Mouse (Mus musculus): ENCODE results near the gene Slit3.

Slit3 gene

DNA sequence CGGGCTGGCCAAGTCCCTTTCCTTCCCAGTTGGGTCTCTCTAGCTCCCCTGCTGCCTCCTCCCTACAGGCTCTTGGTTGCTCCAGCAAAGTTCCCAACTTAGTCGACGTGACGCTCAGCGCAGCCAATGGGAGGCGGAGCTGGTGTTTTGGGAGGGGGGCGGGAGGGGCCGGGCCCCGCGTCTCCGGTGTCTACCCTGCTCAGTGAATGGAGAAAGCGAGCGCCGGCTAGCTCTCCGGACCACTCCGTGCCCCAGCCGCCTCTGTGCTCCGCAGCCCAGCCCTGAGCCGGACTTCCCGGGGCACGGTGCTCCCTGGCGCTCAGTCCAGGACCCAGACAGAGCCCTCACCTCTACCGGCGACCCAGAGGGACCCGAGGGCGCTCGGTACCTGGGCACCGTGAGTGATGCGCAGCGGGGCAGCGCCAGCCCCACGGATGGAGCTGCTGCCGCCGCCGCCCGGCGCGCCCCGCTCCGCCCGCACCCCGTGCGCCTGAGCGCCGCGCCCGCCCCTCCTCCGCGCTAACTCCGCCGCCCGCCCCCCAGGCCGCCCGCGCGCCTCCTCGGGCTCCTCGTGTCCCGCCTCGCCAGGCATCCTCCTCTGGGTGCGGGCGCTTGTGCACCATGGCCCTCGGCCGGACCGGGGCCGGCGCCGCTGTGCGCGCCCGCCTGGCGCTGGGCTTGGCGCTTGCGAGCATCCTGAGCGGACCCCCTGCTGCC lies at the start of gene Slit3:
TSS of gene Slit3 (plus strand) at position 331 of the 717 bp plus-strand sequence.
- no peak for DNase-seq (ENCODE audit: low read depth)

DNA sequence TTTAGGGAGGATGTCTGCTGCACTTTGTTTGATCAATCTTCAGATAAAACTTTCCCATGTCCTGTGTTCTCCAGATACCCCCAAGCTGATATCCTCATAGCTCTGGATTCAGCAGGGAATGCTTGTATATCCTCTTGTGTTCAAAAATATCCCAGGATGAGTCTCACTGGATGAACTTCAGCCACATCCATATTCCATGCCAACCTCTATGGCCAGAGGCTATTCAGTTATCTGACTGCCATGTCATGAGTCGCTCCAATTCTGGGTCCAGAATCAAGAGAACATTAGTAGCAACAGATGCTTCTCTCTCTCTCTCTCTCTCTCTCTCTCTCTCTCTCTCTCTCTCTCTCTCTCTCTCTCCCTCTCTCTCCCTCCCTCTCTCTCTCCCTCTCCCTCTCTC lies 49.6 kb upstream of the Slit3 start:
- no peak for DNase-seq (ENCODE audit: low read depth)

- no peak for DNase-seq (ENCODE audit: low read depth)
Observed at GRCm38 (mm10) chr11:35075411-35075810, 45.6 kb upstream of the Slit3 start.

GRCm38 (mm10) chr11:35080451-35081125 lies 40.4 kb upstream of the Slit3 start:
- DNase-seq (ENCODE audit: low read depth) = no peak

- DNase-seq (ENCODE audit: low read depth) = no peak
Observed at GRCm38 (mm10) chr11:35082297-35082696, 38.7 kb upstream of the Slit3 start.

GRCm38 (mm10) chr11:35083049-35083448 lies 38.0 kb upstream of the Slit3 start:
- DNase-seq (ENCODE audit: low read depth) = no peak

DNA sequence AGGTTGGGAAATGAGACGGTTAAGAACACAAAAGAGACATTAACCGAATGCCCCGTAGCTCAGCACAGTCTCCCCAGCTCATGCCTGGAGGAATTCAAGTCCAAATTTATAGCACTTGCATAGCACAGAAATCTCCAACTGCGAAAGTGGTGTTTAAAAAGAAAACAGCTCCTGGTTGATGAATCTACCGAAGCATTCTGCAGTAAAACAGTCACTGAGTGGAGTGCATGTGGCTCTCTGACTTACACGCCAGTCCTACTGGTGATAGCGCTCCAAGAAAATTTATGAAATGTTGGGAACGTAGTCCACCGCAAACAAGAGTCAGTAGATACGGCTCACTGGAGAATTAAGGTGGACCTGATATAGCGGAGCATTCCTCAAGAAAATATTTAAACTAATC lies 35.7 kb upstream of the Slit3 start:
- no peak for DNase-seq (ENCODE audit: low read depth)

DNA sequence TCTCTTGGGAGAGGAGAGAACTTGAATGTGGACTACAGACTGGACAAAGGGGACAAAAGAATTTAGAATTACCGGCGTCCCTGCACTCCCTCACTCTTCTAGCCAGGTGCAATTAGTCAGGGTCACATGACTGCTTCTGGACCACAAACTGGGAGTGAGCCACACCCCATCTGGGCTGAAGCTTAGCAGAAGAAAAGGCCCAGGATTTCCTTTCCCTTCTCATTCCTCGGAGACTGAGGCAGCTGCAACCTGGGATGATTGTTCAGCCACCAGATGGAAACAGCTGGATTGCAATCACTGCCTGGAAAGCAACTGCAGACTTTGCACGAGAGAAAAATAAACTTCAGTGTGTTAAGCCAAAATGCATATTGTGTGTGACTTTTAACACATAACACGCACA lies 35.0 kb upstream of the Slit3 start:
- no peak for DNase-seq (ENCODE audit: low read depth)

- no peak for DNase-seq (ENCODE audit: low read depth)
Observed at GRCm38 (mm10) chr11:35087454-35087853, 33.6 kb upstream of the Slit3 start.

- DNase-seq (ENCODE audit: low read depth) = no peak
Observed at GRCm38 (mm10) chr11:35088136-35088535, 32.9 kb upstream of the Slit3 start.

DNA sequence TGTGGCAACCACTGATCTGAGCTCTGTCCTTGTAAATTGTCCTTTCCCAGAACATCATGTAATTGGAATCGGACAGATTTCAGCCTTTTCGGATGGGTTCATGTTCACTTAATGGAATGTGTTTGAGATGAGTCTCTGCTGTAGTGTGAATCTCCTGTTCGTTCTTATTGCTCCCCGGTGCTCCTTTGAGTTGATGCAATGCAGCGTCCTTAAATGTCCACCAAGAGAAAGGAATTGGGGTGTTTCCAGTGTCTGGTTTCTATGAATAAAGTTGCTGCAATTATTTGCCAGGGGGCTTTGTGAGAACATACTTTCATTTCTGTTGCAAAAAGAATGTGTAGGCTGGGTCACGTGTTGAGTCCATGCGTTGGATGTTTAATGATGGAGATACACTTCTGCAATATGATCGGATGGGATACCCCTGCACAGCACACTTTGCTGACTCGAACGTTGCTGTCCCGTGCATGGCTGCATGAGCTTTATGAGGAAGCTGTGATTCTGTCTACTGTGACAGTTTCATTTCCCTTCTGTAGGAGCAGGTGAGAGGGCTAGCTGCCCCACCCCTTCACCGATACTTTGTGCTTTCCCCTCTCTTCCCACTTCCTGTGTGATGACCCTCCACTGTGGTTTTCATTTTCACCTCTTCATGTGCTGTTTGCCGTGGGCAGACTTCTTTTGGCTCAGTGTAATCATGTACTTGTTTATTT lies 30.2 kb upstream of the Slit3 start:
- no peak for DNase-seq (ENCODE audit: low read depth)

DNA sequence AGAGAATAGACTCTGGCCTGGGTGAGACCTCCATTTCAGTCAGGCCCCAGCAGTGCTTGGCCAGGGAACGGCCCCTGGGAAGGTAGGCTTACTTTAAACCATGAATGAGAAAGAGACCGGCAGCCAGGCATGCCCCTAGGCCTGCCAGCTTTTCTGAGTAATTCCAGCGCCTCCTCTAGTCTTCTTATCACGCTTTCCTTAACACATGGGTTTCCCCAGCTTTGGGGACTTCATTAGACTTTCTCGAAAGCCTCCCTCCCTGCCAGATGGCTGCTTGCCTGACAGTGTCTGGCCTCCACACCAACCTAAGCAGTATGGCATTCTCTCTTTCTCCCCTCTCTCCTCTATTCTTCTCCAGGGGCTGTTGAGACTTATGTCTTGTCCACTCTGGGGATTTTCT lies 24.5 kb upstream of the Slit3 start:
- DNase-seq (ENCODE audit: low read depth) = no peak

- DNase-seq (ENCODE audit: low read depth) = no peak
Observed at GRCm38 (mm10) chr11:35109781-35110180, 11.2 kb upstream of the Slit3 start.

- no peak for DNase-seq (ENCODE audit: low read depth)
Observed at GRCm38 (mm10) chr11:35110784-35111183, 10.2 kb upstream of the Slit3 start.

DNA sequence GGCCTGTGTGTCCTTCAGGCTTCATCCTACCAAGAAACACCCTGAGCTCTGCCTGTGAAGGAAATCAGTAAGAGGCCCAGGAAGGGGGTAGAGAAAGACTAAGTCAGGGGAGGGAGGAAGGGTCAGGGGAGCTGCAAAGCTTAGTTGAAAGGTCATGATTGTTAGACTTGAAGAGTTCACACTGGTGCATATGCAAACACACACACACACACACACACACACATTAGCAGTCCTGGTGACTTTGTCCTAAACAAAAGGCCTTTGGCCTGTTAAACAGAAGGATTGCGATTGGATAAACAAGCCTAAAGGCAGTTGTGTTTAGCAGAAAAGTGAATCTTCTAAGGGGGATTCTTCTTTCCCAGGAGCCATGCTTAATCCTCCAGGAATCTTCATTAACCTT lies 7.7 kb upstream of the Slit3 start:
- no peak for DNase-seq (ENCODE audit: low read depth)

DNA sequence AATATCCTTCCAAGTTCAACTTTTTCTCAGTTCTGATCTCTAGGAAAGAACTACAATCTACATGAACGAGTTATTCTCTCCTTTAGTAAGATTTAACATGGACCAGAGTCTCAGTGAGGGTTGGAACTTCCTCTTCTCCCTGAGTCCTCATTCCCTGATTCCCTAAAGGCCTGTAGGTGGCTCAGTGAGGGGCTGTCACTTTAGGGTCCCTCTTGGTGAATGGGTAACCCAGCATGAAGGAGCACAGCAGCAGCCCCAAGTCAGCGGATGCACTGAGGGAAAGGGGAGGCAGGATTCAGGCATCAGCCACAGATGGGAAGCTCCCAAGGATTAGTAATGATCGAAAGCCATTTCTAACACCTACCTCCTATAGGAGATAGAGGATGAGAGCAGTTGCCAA lies 4.6 kb upstream of the Slit3 start:
- no peak for DNase-seq (ENCODE audit: low read depth)

- DNase-seq (ENCODE audit: low read depth) = no peak
Observed at GRCm38 (mm10) chr11:35117871-35118270, 3.2 kb upstream of the Slit3 start.

- DNase-seq (ENCODE audit: low read depth) = no peak
Observed at GRCm38 (mm10) chr11:35118731-35119130, 2.3 kb upstream of the Slit3 start.

DNA sequence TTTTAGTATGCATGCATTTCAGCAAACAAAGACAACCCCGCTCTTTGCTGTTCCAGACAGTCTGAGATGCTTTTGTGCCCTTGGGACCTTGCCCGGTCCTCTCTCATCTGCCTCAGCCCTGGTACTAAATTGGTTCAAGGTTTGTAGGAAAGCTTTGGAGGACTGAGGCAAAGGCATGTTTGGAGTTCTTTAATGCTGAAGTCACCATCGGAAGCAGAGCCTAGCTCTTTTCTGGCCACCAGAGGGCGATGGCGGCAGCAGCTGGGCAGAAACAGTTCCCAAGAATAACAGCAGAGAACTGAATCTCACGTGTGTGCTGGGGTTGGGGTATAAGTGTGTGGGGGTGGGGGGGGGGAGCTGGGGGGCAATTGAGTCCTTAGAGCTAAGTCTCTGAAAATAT lies 1.7 kb upstream of the Slit3 start:
- peak; percentile 2 for DNase-seq (ENCODE audit: low read depth)

- no peak for DNase-seq (ENCODE audit: low read depth)
Observed at GRCm38 (mm10) chr11:35120076-35120475, 948 bp upstream of the Slit3 start.

DNA sequence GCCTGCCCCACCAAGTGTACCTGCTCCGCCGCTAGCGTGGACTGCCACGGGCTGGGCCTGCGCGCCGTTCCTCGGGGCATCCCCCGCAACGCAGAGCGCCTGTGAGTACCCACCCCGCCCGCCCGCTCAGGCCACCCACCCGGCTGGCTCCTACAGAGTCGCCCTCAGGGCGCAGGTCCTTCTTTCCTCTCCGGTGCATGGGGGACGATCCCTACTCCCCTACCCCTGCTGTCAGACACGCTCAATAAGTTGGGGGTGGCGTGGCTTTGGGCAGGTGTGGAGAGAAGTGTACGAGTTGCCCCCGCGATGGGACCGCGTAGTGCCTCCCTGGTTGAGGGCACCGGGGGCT lies 561 bp downstream of the Slit3 start:
- DNase-seq (ENCODE audit: low read depth) = no peak

DNA sequence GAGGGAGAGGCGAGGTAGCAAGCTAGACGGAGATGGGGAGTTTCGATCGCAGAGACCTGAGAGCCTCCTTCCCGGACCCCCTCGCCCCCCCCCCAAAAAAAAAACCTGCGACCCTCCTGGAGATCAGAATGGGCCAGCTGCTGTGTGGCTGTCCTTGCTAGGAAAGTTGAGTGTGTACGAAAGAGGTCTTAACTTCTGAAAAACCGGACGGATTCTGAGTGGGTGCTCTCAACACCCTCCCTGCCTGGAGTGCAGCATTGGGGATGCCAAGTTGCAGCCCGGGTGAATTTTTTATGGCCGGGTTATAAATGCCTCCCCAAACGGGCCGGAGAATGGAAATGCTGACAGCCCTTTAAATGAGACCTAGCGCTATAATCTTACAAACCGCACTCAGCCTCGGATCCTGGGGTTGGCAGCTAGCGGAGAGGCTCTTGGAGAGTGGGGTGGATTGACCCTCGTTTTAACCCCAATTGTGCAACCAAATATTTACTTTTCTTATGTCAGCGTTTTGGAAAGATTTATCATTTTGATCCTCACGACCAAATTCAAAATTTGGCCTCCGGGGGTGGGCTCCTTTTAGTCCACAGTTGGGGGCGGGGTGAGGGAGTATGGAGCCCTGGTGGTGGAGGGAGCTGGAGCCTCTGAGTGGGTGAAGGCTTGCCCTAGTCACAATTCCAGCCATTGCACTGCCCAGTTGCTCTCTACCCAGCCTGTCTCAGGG lies 1.2 kb downstream of the Slit3 start:
- no peak for DNase-seq (ENCODE audit: low read depth)

All from c-Kit-positive CD71-positive TER-119-negative erythroid progenitor cells, embryonic 14.5 days (primary cell).